Mouse (Mus musculus) NIH3T3 (cell line): Measurements from ENCODE around the gene Auts2.

Experiments used
- DNase-seq: peaks from one replicate; pipeline ENCODE4 v3.0.0-alpha.2; 2012; ENCODE audit warnings: low read depth

The Auts2 gene

GRCm38 (mm10) chr5:131573296-131574177 lies 969.6 kb downstream of the Auts2 start:
- no peak for DNase-seq

- no peak for DNase-seq
These were observed 977.1 kb downstream of the Auts2 start for GRCm38 (mm10) chr5:131566032-131566431.

- no peak for DNase-seq
These were observed 979.4 kb downstream of the Auts2 start for GRCm38 (mm10) chr5:131563630-131564252.

GRCm38 (mm10) chr5:131560773-131561560 lies 982.2 kb downstream of the Auts2 start:
- DNase-seq = no peak

- no peak for DNase-seq
These were observed 984.6 kb downstream of the Auts2 start for GRCm38 (mm10) chr5:131558403-131559174.

- DNase-seq = no peak
These were observed 985.4 kb downstream of the Auts2 start for GRCm38 (mm10) chr5:131557591-131558385.

- DNase-seq = no peak
These were observed 994.1 kb downstream of the Auts2 start for GRCm38 (mm10) chr5:131548932-131549563.

GRCm38 (mm10) chr5:131547926-131548325 lies 995.2 kb downstream of the Auts2 start:
- no peak for DNase-seq

GRCm38 (mm10) chr5:131546414-131546813 lies 996.7 kb downstream of the Auts2 start:
- no peak for DNase-seq

- DNase-seq = no peak
These were observed 998.8 kb downstream of the Auts2 start for GRCm38 (mm10) chr5:131544381-131544780.

GRCm38 (mm10) chr5:131538311-131538915 lies 1004.7 kb downstream of the Auts2 start:
- DNase-seq = peak; percentile 2

- DNase-seq = peak; percentile 13
These were observed 1005.3 kb downstream of the Auts2 start for GRCm38 (mm10) chr5:131537831-131538310.

GRCm38 (mm10) chr5:131537155-131537830 lies 1005.9 kb downstream of the Auts2 start:
- peak; percentile 13 for DNase-seq

- DNase-seq = no peak
These were observed 1007.4 kb downstream of the Auts2 start for GRCm38 (mm10) chr5:131535752-131536151.

- peak; percentile 66 for DNase-seq
These were observed 1009.3 kb downstream of the Auts2 start for GRCm38 (mm10) chr5:131533815-131534214.

- no peak for DNase-seq
These were observed 1011.2 kb downstream of the Auts2 start for GRCm38 (mm10) chr5:131531744-131532552.

- no peak for DNase-seq
These were observed 1012.3 kb downstream of the Auts2 start for GRCm38 (mm10) chr5:131530828-131531227.

GRCm38 (mm10) chr5:131526666-131527065 lies 1016.5 kb downstream of the Auts2 start:
- no peak for DNase-seq
